Mouse (Mus musculus) gastrocnemius, postnatal 36 days (tissue): ENCODE data around the gene Trove2. TPM values are rescaled to one million over a fixed set of nuclear protein-coding genes. Genes with fewer than 3 reads are reported as not detected.

Experiments
- DNase-seq, 2 experiments: peaks; one replicate each; pipeline ENCODE4 v3.0.0; 2022
- intact Hi-C: fragments of 180-260 bp; cut with DNase I; formaldehyde crosslinking; loops from one replicate; pipeline ENCODE4 v1.15.1; 2025
- long read RNA-seq, 2 experiments: library from polyadenylated mRNA; stranded (forward); transcript quantifications; one replicate each; pipeline ENCODE4 v2.0.0; 2021
- total RNA-seq, 2 experiments: library from RNA; stranded (reverse); gene quantifications; 2 replicates each; pipeline ENCODE4 v1.2.3; 2021

The Trove2 gene
- total RNA-seq: 1 to 10 TPM; 2.2 to 2.8 TPM
- long read RNA-seq, experiment 1, partial matches to known transcripts: 0 of 1 reads
- long read RNA-seq, experiment 1, other reads (novel, unspliced or antisense): 1 of 1 reads
- long read RNA-seq, experiment 2, partial matches to known transcripts: 0 of 2 reads
- long read RNA-seq, experiment 2, other reads (novel, unspliced or antisense): 2 of 2 reads

GRCm38 (mm10) chr1:143776446-143777411 is at the start of gene Trove2, which contains the start of gene Uchl5:
Gene Trove2, minus strand, starts transcription at chr1:143777068.
Gene Uchl5, plus strand, starts transcription at chr1:143777272.
- intact Hi-C loops: loop anchor here (10.0 kb wide), 1 partner anchor 72 kb away; the partner anchor contains the start of gene Cdc73
- DNase-seq: peak; percentile 95 to 97

DNA sequence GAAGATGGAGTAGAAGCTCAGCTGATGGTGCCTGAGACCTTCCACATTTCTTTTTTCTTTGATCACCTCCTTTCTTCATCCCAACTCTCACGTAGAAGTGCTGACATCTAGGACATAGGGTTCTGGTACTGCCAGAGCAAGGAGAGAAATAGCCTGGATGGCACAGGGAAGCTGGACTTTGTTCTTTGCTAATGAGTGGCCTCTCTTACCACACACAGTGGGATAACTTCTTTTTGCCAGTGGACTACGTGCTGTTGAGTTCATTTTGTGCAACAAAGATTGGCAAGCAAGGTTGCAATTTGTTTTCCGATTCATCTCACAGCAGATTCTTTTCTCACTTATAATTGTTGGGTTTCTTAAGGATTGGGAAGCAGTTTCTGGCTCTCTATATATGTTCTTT is 45.8 kb upstream of the Trove2 start:
- no peak for DNase-seq
- intact Hi-C loops: no loop called here

DNA sequence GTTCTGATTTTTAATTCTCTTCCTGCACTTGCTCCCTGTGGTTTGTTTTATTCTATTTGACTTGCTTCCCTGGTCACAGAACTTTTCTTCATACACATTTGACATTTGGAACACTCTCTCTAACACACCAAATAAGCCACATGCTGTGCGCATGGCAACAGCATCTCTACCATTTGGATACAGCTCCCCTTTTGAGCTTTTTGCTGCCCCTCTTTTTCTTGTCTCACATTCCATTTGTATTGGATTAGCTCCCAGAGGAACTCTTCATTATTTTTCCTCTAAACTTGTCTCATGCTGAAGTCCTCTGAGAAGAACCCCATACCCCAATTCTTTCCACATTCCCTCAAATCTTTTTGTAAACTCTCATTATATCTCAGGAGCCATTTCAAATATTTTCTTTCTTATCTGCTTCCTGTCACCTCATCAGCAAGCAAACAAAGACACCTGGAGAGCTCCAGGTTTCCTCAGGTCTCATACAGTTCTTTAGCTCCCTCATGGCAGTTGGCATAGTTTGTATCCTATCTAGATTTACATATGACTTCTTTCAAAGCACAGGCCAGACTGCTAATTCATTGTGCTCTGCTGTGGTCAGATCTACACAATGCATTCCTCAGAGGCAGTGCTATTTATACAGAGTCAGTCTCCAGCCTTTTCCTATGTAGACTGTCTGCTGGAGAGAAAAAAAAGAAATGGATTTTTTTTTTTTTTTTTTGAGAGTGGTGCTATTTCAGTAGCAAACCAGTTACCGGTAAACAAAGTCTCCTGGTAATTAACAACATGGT is 43.4 kb upstream of the Trove2 start:
- intact Hi-C loops: no loop called here
- no peak for DNase-seq

GRCm38 (mm10) chr1:143813676-143814360 is 37.0 kb upstream of the Trove2 start:
- DNase-seq: peak; percentile 59 to 75
- intact Hi-C loops: loop anchor here (2.0 kb wide), 1 partner anchor 193 kb away; no protein-coding TSS in a partner anchor

DNA sequence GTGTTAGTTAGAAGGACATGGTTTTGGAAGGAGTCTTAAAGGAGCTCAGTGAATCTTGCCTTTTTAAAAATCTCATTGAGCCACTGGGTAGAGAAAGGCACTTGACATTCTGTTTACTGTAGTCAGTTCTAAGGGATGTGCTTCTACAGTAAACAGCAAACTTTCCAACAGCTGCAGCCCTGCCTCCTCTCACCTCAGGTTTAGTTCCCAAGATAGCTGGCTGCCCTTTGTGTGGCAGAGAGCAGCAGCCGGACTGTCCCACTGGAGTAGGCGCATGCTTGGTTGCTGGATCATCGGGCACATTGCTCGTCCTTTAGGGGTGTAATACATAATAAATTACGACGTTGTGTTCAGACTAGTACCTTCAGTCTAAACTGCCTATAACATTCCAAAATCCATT is 32.2 kb upstream of the Trove2 start:
- intact Hi-C loops: loop anchor here (10.0 kb wide), 2 partner anchors 386 to 566 kb away; no protein-coding TSS in a partner anchor
- no peak for DNase-seq

DNA sequence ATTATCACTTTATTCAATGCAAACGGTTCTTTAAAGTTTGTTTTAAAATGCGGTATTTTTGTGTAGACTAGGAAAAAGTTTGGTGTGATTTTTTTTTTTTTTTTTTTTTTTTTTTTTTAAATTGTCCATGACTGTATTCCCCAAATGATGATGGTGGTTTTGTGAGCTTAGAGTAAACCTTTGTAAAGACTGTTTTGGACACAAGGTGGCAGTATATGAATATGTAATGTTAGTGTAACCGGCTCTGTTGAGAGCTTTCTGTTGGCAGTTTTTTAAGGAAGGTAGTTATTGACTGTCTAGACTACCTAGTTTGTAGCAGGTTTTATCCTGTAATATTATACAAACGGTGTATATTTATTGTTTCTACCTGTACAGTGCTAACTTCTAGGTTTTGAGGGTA is 26.7 kb upstream of the Trove2 start:
- no peak for DNase-seq
- intact Hi-C loops: loop anchor here (10.0 kb wide), 2 partner anchors 391 to 571 kb away; no protein-coding TSS in a partner anchor

DNA sequence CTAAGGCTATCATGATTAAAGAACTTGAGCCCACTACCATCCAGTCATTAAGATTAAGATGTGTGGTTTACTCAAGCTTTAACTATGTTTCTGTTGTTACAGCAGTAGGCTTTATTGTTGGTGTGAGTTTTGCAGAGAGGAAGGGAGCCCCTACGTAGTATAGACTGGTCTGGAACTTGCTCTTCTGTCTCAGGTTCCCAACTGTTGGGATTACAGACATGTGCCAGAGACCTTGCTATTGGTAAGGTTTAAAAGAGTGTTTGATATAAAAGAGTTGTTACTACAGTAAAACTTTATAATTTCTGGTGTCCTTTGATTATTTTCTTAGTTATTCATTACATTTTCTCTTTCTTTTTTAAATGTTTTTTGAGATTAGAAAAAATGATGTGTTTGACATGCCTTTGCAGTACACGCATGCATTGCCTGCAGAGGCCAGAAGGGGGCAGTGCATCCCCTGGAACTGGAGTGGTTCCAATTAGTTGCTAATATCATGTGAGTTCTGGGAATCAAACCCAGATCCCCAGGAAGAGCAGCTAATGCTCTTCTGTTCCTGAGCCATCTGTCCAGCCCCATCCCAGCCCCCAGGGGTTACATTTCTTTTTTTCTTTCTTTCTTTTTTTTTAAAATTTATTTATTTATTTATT is 11.8 kb upstream of the Trove2 start:
- DNase-seq: no peak
- intact Hi-C loops: no loop called here

- DNase-seq: no peak
- intact Hi-C loops: loop anchor here (10.0 kb wide), 1 partner anchor 73 kb away; the partner anchor contains the start of gene Cdc73
Measured at GRCm38 (mm10) chr1:143777558-143778218, 820 bp upstream of the Trove2 start.

- DNase-seq: no peak
- intact Hi-C loops: loop anchor here (10.0 kb wide), 1 partner anchor 69 kb away; the partner anchor contains the start of gene Cdc73
Measured at GRCm38 (mm10) chr1:143773909-143774308, 3.0 kb downstream of the Trove2 start.

DNA sequence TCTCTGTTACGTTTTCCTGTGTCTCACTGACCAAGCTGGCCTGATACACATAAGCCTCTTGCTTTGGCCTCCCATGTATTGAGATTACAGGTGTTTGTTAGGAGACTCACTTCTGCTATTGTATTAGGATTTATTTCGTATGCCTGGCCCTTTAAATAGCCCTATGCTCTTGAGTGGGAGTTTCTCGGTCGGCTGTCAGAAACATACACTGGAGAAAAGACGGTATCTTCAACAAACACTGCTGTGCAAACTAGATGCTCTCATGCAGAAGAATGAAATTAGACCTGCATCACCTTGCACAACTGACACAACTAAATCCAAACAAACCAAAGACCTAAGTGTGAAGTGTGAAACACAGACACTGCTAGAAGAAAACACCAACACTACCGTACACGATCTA is 3.8 kb downstream of the Trove2 start:
- intact Hi-C loops: loop anchor here (10.0 kb wide), 1 partner anchor 68 kb away; the partner anchor contains the start of gene Cdc73
- DNase-seq: no peak

GRCm38 (mm10) chr1:143770444-143771109 is 6.3 kb downstream of the Trove2 start:
- intact Hi-C loops: loop anchor here (10.0 kb wide), 1 partner anchor 66 kb away; the partner anchor contains the start of gene Cdc73
- DNase-seq: no peak

DNA sequence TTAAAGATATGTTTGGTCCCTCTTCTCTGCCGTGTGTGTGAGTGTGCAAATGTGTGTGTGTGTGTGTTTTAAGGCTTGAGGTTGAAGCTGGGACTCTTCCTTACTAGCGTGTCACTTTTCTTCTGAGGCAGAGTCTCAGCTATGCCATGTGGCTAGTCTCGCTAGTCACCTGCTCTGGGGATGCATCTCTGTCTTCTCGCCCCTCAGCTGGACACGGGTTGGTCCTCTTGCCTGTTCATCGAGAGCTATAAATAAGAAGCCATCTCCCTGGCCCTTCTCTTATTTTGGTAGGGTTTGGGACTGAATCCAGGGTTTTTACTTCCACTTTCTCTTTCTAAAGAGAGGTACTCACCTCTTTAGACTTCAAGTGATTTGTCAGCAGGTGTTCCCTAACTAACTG is 10.6 kb downstream of the Trove2 start:
- intact Hi-C loops: no loop called here
- no peak for DNase-seq

DNA sequence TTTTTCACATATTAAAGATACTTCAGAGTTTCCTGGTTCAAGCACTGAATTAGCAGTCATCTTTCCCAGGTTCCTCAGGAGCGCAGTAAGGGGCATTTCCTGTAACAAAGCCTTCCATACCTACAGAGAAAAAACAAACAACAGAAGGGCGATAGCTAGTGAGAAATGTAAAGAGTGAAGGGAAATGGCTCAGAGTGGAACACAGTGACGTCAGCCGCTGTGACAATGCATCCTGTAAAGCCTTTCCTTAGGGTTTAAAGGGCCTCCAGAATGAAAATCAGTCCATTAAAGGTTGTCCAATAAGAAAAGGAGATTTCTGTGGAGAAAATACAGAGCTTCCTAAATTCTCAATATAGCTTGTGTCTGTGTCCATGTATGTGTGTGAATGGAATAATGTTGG is 11.1 kb downstream of the Trove2 start:
- no peak for DNase-seq
- intact Hi-C loops: no loop called here

- intact Hi-C loops: no loop called here
- DNase-seq: no peak
Measured at GRCm38 (mm10) chr1:143764443-143764842, 12.4 kb downstream of the Trove2 start.

DNA sequence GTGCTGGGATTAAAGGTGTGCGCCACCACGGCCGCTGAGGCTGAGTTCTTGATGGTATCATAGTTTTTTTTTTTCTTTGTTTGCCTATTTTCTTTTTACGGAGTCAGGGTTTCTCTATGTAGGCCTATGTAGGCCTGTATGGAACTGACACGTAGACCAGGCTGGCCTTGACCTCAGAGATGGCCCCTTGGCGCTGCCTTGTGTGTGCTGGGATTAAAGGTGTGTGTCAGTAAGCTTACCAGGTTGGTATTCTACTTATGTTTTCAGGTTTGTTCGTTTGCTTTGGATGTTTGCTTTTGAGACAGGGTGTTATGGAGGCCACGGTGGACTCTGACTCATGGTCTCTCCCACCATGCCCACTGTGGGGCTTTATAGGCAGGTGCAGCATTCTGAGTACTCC is 14.7 kb downstream of the Trove2 start:
- intact Hi-C loops: no loop called here

DNA sequence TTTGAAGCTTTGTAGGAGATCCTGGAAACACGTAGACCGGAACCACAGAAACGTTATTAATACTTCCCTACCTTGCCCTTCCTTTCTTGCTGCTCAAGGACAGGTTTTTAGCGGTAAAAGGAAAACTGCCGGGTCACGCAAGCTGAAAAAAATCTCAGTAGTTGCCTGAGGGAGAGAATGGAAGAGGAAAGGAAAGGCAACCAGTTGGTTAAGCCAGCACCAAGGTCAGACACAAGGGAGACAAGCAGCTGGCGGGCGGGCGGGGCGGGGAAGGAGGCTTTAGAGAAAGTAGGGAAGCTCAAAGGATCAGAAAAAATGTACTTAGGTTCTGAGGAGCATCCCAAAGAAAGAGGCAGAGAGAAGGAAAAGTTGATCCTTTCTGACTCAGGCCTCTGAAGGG is 31.0 kb downstream of the Trove2 start:
- no peak for DNase-seq

More for the DNA sequence above, 14.7 kb downstream of the Trove2 start:
- no peak for DNase-seq

GRCm38 (mm10) chr1:143742186-143742585 is 34.7 kb downstream of the Trove2 start:
- intact Hi-C loops: no loop called here
- no peak for DNase-seq

More for the DNA sequence above, 31.0 kb downstream of the Trove2 start:
- intact Hi-C loops: no loop called here

- intact Hi-C loops: no loop called here
- DNase-seq: no peak
Measured at GRCm38 (mm10) chr1:143741331-143741730, 35.5 kb downstream of the Trove2 start.
